Mouse (Mus musculus) kidney, adult 2 months (tissue): ENCODE measurements at regions not wholly inside any gene's neighbourhood (a gene's known extent, or its start where the extent isn't known, plus 50 kb on each side); places are given as distances from the start of the nearest gene placed in this dataset.
A peak's percentile ranks its signal among the peaks of the same experiment; 100 is the strongest.

ENCODE experiments used
- DNase-seq: peaks from one replicate; pipeline ENCODE4 v3.0.0; 2021
- H3K27ac ChIP-seq: fragments of 200-500 bp; 2 replicates; pipeline ENCODE4 v1.5.1; 2012; ENCODE audit warnings: low read depth, low read length, control low read depth, inconsistent platforms; ENCODE audit not compliant: insufficient read depth
- H3K27me3 ChIP-seq: fragments of 200-500 bp; replicated peaks from 2 replicates; pipeline ENCODE4 v1.6.1; 2012; ENCODE audit warnings: mild to moderate bottlenecking, moderate library complexity, low read length, inconsistent platforms; ENCODE audit not compliant: control insufficient read depth, insufficient read depth
- H3K36me3 ChIP-seq: fragments of 200-500 bp; 2 replicates; pipeline ENCODE4 v1.6.1; 2012; ENCODE audit warnings: mild to moderate bottlenecking, moderate library complexity, low read length, inconsistent platforms; ENCODE audit not compliant: control insufficient read depth, insufficient read depth
- H3K4me1 ChIP-seq: fragments of 200-500 bp; 2 replicates; pipeline ENCODE4 v1.6.1; 2011; ENCODE audit warnings: low read length; ENCODE audit not compliant: control insufficient read depth, insufficient read depth
- H3K4me3 ChIP-seq: fragments of 200-500 bp; 2 replicates; pipeline ENCODE4 v1.5.1; 2011; ENCODE audit warnings: mild to moderate bottlenecking, low read depth, low read length, control low read depth; ENCODE audit not compliant: insufficient read depth
- CTCF ChIP-seq: fragments of 200-500 bp; conservative IDR thresholded peaks from 2 replicates; pipeline ENCODE4 v1.5.1; 2011; ENCODE audit warnings: low read depth, mild to moderate bottlenecking, control low read depth, low read length, moderate library complexity, mixed read lengths; ENCODE audit not compliant: insufficient read depth, insufficient read length
- POLR2A ChIP-seq: fragments of 200-500 bp; IDR thresholded peaks from one replicate; pipeline ENCODE4 v1.6.1; 2011; ENCODE audit warnings: low read depth, low read length, control low read depth
- WGBS: fragments of 180-500 bp; shearing (Covaris S2); methylation state at CpG from one replicate; pipeline ENCODE4 v1.1.7; 2018; 5-methylcytosine and 5-hydroxymethylcytosine counted together

DNA sequence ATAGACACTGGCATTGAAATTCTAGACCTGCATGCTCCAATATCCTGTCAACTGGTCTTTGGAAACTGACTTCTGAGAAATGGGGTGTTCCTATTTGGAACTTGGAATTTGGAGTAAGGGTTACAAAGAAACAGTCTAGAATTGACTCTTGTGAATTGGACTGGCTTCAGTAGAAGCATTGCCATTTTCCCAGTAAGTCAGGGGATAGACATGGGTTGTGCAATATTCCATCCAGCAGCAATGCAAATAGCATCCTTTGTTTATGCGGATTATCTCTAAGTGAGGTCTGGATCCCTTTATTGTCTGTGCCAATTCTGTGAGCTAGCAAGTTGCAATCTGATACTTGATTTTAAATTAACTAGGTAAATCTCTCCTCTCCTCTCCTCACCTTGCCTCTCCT, 651.5 kb upstream of the Fam160b2 start:
- TF ChIP-seq CTCF (no peak), POLR2A (no peak)
- no peaks in the 10 kb centered on the region for H3K4me1 ChIP-seq
- H3K4me3 ChIP-seq = no peak overlapping the region
- H3K27me3 ChIP-seq = no peaks in the 10 kb centered on the region
- no peaks in the 10 kb centered on the region for H3K36me3 ChIP-seq
- 93% methylated on average over 1 of the region's 1 CpGs for WGBS
- H3K27ac ChIP-seq = no peak overlapping the region
- no peak for DNase-seq

DNA sequence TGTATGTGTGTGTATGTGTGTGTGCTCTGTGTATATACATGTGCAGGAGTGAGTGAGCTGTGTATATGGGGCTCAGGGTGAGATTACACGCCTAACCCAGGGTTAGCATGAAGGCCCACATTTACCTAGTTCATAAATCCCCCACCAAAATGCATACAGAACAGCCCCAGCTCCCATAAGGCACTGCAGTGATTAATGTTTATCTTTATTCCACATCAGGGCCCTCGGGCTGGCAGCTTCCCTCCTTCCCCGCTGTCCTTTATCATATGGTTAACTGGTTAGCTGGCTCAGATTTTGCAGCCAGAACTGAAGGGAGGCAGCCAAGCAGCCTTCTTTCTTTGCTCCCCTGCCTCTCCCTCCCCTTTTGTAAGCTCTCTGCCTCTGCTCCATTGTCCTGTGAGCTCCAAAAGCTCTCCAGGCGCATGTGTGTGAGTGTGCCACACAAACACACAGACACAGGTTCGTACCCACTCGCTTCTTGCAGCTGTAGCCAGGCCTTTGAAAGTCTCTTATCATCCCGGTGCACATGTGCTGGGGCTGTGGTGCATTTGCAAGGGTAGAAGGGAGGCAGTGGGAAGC, 649.8 kb upstream of the Fam160b2 start:
- no peak overlapping the region for H3K27ac ChIP-seq
- no peaks in the 10 kb centered on the region for H3K4me1 ChIP-seq
- TF ChIP-seq POLR2A = no peak
- WGBS = 57% methylated on average over 7 of the region's 7 CpGs
- H3K27me3 ChIP-seq = no peaks in the 10 kb centered on the region
- H3K4me3 ChIP-seq = no peak overlapping the region
- DNase-seq = no peak
- H3K36me3 ChIP-seq = no peaks in the 10 kb centered on the region

DNA sequence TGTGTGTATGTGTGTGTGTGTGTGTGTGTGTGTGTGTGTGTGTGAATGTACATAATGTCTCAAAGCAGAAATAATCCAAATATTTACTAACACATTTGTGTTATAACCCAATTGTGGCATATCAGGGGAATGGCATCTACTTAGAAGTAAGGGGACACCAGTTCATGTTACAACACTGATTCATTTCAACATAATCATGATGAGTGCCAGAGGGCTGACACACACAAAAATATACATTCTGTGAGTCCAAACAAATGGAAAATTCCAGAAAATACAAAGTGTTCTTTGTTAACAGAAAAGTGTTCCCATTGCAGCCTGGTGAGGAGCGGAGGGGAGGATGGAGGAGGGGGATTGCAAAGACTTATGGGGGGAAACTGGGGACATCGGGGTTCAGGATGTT, 648.9 kb upstream of the Fam160b2 start:
- no peaks in the 10 kb centered on the region for H3K4me1 ChIP-seq
- H3K36me3 ChIP-seq = no peaks in the 10 kb centered on the region
- H3K4me3 ChIP-seq = no peak overlapping the region
- no peak overlapping the region for H3K27ac ChIP-seq
- TF ChIP-seq CTCF = no peak
- no peak for TF ChIP-seq POLR2A
- no peak for DNase-seq
- WGBS = 89% methylated on average over 2 of the region's 2 CpGs
- H3K27me3 ChIP-seq = no peaks in the 10 kb centered on the region

DNA sequence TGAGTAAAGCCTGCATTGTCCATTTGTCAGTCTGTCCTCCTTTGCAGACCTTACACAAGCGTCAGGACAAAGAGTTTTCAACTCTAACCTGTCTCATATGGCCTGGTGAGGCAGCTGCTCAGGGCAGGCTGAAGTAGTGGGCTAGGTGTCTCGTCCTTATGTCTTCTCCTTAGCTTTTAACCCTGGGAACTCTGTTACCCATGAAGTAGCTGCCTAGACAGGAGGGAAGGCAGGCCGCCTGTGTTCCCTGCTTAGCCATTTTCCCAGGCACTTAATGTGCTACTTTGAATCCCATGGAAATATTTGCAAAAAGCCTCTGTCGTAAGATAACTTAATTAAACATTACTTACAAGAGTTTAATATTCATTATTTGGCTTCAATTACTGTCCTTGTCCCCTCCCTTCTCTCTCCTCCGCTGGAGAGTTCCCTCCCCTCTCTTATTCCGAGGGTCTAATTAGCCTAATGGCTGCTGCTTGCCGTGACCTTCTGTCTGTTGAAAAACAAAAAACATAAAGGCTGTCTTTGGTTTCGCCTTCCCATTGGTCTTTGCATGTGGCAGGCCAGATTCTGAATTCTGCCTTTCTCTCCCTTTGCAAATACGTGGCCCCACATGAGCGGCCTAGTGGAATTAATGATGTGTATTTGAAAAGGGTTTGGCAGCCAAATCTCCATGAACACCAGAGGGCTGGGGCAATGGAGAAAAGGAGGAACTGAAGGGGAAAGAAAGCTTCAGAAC, 642.2 kb upstream of the Fam160b2 start:
- WGBS = 33% methylated on average over 10 of the region's 10 CpGs
- H3K27ac ChIP-seq = no peak overlapping the region
- H3K4me3 ChIP-seq = no peak overlapping the region
- DNase-seq = no peak
- no peak for TF ChIP-seq POLR2A
- TF ChIP-seq CTCF = no peak
- H3K36me3 ChIP-seq = no peaks in the 10 kb centered on the region
- H3K27me3 ChIP-seq = no peaks in the 10 kb centered on the region
- no peaks in the 10 kb centered on the region for H3K4me1 ChIP-seq

DNA sequence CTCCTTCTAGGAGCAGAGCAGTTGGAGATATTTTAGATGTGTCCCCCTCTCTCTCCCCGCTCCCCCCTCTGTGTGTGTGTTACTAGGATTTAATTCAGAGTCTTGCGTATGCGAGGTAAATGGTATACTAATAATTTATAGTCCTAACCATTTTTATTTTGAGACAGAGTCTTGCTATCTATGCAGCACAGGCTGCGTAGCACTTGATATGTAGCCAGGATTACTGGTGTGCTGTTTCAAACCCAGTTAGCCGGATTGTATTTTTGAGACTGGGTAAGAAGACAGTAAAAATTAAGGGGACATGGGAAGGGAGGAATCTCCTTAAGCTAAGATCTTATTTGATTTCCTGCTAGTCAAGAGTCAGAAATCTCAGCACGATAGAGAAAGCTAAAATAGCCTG, 636.6 kb upstream of the Fam160b2 start:
- Histone ChIP-seq H3K27me3 (no peaks in the 10 kb centered on the region), H3K4me3 (no peak overlapping the region), H3K4me1 (no peaks in the 10 kb centered on the region), H3K27ac (no peak overlapping the region), H3K36me3 (no peaks in the 10 kb centered on the region)
- DNase-seq = no peak
- TF ChIP-seq POLR2A (no peak), CTCF (no peak)
- 81% methylated on average over 6 of the region's 6 CpGs for WGBS

DNA sequence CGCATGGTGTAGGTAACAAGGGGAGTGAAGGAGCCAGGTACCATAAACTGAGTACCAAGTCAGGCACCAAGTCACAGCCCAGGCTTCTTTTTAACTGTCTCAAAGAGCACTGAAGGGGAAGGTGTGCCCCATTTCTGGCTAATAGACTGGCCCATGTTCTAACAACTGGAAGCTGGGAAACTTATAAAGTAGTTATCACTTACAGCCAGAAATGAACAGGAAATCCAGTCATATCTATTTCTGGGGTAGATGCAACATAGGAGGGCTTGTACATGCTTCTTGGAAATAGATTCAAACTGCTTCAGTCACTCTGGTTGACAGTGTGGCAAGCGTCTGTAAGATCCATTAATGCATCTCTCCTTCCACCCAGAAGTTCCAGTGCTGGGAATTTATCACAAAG, 635.3 kb upstream of the Fam160b2 start:
- no peaks in the 10 kb centered on the region for H3K4me1 ChIP-seq
- no peak for DNase-seq
- WGBS = 90% methylated on average over 2 of the region's 2 CpGs
- H3K27me3 ChIP-seq = no peaks in the 10 kb centered on the region
- H3K36me3 ChIP-seq = no peaks in the 10 kb centered on the region
- H3K4me3 ChIP-seq = no peak overlapping the region
- no peak for TF ChIP-seq POLR2A
- no peak for TF ChIP-seq CTCF
- H3K27ac ChIP-seq = no peak overlapping the region

DNA sequence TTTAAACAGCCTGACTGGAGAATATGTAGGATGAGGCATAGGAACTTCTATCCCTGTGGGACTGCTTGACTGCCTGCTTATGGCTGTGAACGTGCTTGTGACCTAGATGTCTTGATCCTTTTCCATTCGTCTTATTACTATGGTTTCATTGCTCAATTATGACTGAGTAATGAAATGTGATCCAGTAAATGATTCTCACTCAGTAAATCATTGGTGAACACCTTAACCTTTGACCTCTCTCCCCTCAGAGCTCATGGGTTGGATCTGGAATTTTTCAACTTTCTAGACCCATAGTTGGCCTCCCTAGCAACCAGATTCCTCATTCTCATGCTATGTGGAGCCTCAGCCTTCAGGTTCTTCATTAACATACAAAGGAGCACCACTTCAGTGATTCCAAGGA, 634.6 kb upstream of the Fam160b2 start:
- no peak overlapping the region for H3K4me3 ChIP-seq
- no peak for TF ChIP-seq POLR2A
- no peak for TF ChIP-seq CTCF
- no peaks in the 10 kb centered on the region for H3K36me3 ChIP-seq
- no peaks in the 10 kb centered on the region for H3K4me1 ChIP-seq
- 43% methylated on average over 2 of the region's 2 CpGs for WGBS
- no peak overlapping the region for H3K27ac ChIP-seq
- DNase-seq = peak; percentile 28
- H3K27me3 ChIP-seq = no peaks in the 10 kb centered on the region
